ENCODE assay signal across 9 mouse cellular contexts in genomic region chr19:21734112-21734511, GRCm38 (mm10). TPM values are rescaled to one million over a fixed set of nuclear protein-coding genes. Genes with fewer than 3 reads are reported as not detected.
A peak's percentile ranks its signal among the peaks of the same experiment; 100 is the strongest.
DNase-seq lines count a peak whose midpoint lies in the region; ATAC-seq and TF ChIP-seq lines count a peak whose summit lies in the region.
"Had no signal": no experiment of that assay in that cellular context is flagged by ENCODE, and none has a peak within 500 bp of the region (broad histone marks: within the 10 kb centered on the region; RNA-seq: fewer than 3 reads in every experiment).

No protein-coding gene starts in this region.

- H3K27ac ChIP-seq in kidney, adult 2 months (ENCODE audit: insufficient read depth, low read depth, low read length), result no peak overlapping the region
- no peak overlapping the region for H3K27ac ChIP-seq in kidney, embryonic 15.5 days
- no peak overlapping the region for H3K27ac ChIP-seq in MEL (ENCODE audit: control insufficient read depth, low read depth, low read length)
- H3K27ac ChIP-seq in embryonic facial prominence, embryonic 14.5 days (replicated peaks; ENCODE audit: low read depth, low read length), result no peak overlapping the region
- H3K27ac ChIP-seq in thymus, adult 2 months (ENCODE audit: control insufficient read depth, insufficient read depth, low read length), result no peak overlapping the region
- H3K27ac ChIP-seq: heart, embryonic 15.5 days had no signal

- no peak overlapping the region for H3K4me3 ChIP-seq in kidney, adult 2 months (ENCODE audit: insufficient read depth, low read depth, low read length)
- no peak overlapping the region for H3K4me3 ChIP-seq in kidney, embryonic 15.5 days (replicated peaks)
- no peak overlapping the region for H3K4me3 ChIP-seq in MEL (ENCODE audit: control insufficient read depth in 1 of 2, insufficient read depth in 1 of 2, low read depth in 2 of 2, low read length in 2 of 2)
- H3K4me3 ChIP-seq in embryonic facial prominence, embryonic 14.5 days (ENCODE audit: low read depth, low read length), result no peak overlapping the region
- no peak overlapping the region for H3K4me3 ChIP-seq in thymus, adult 2 months (ENCODE audit: control insufficient read depth, insufficient read depth, low read length)
- H3K4me3 ChIP-seq: heart, embryonic 15.5 days had no signal

- H3K36me3 ChIP-seq in kidney, adult 2 months (ENCODE audit: control insufficient read depth, insufficient read depth, low read length), result no peaks in the 10 kb centered on the region
- no peaks in the 10 kb centered on the region for H3K36me3 ChIP-seq in kidney, embryonic 15.5 days
- peaks cover 0 to 25% of the 10 kb centered on the region in 2 experiments; a peak in 2 of 4 replicates for H3K36me3 ChIP-seq in MEL (ENCODE audit: control insufficient read depth in 1 of 2, insufficient read depth in 2 of 2, low read length in 2 of 2)
- no peaks in the 10 kb centered on the region for H3K36me3 ChIP-seq in embryonic facial prominence, embryonic 14.5 days (ENCODE audit: control insufficient read depth, insufficient read depth, low read length)
- H3K36me3 ChIP-seq in thymus, adult 2 months (ENCODE audit: control insufficient read depth, insufficient read depth, low read length), result no peaks in the 10 kb centered on the region
- H3K36me3 ChIP-seq: heart, embryonic 15.5 days had no signal

- H3K27me3 ChIP-seq in kidney, adult 2 months (replicated peaks; ENCODE audit: control insufficient read depth, insufficient read depth, low read length), result no peaks in the 10 kb centered on the region
- H3K27me3 ChIP-seq in kidney, embryonic 15.5 days, result no peaks in the 10 kb centered on the region
- no peaks in the 10 kb centered on the region for H3K27me3 ChIP-seq in MEL (ENCODE audit: control insufficient read depth in 1 of 2, insufficient read depth in 2 of 2, low read length in 2 of 2)
- H3K27me3 ChIP-seq in embryonic facial prominence, embryonic 14.5 days (replicated peaks; ENCODE audit: control insufficient read depth, insufficient read depth, low read length), result no peaks in the 10 kb centered on the region
- H3K27me3 ChIP-seq in thymus, adult 2 months (ENCODE audit: control insufficient read depth, insufficient read depth, low read length), result no peaks in the 10 kb centered on the region
- H3K27me3 ChIP-seq: heart, embryonic 15.5 days had no signal

- H3K9me3 ChIP-seq in kidney, embryonic 15.5 days (replicated peaks), result no peaks in the 10 kb centered on the region
- H3K9me3 ChIP-seq in MEL (replicated peaks; ENCODE audit: insufficient read depth, low read length), result no peaks in the 10 kb centered on the region
- H3K9me3 ChIP-seq in embryonic facial prominence, embryonic 14.5 days (ENCODE audit: control insufficient read depth, low read length), result no peaks in the 10 kb centered on the region
- H3K9me3 ChIP-seq: heart, embryonic 15.5 days had no signal

- ATAC-seq in kidney, embryonic 15.5 days (replicated peaks; ENCODE audit: low FRiP score), result no peak
- ATAC-seq in embryonic facial prominence, embryonic 14.5 days (ENCODE audit: low read depth), result no peak

- peak; percentile 33 for TF ChIP-seq RAD21 in MEL (IDR thresholded peaks at IDR 0.05; ENCODE audit: low read depth, low read length)

- peak; percentile 59 for DNase-seq in kidney, adult 2 months
- DNase-seq in 416B (ENCODE audit: low read depth) (peak; percentile 38), MEL (ENCODE audit: low read depth, low spot score) (peak; percentile 40)
- peak; percentile 53 for DNase-seq in embryonic facial prominence, embryonic 14.5 days (ENCODE audit: low spot score)
- peak; percentile 46 to 72 for DNase-seq in right cerebral cortex, postnatal 10 days (ENCODE audit: low spot score in 2 of 2)
- no peak for DNase-seq in thymus, adult 2 months
- no peak for DNase-seq in ovary, adult 18-20 months (ENCODE audit: low spot score)

- no peak overlapping the region for H3K9ac ChIP-seq in kidney, embryonic 15.5 days
- no peak overlapping the region for H3K9ac ChIP-seq in MEL (ENCODE audit: control insufficient read depth, low read depth, low read length, poor library complexity, severe bottlenecking)
- H3K9ac ChIP-seq in embryonic facial prominence, embryonic 14.5 days (ENCODE audit: low read depth, low read length), result no peak overlapping the region
- H3K9ac ChIP-seq: heart, embryonic 15.5 days had no signal

- H3K4me2 ChIP-seq in kidney, embryonic 15.5 days, result no peak overlapping the region
- H3K4me2 ChIP-seq in embryonic facial prominence, embryonic 14.5 days (ENCODE audit: low read depth, low read length), result no peak overlapping the region
- H3K4me2 ChIP-seq: heart, embryonic 15.5 days had no signal

- no peaks in the 10 kb centered on the region for H3K4me1 ChIP-seq in kidney, adult 2 months (ENCODE audit: control insufficient read depth, insufficient read depth, low read length)
- H3K4me1 ChIP-seq in kidney, embryonic 15.5 days, result no peaks in the 10 kb centered on the region
- H3K4me1 ChIP-seq in MEL (ENCODE audit: control insufficient read depth in 1 of 2, insufficient read depth in 2 of 2, low read length in 2 of 2), result peaks cover 2 to 19% of the 10 kb centered on the region in 2 experiments; a peak in 3 of 4 replicates
- 0 out of 2 replicates have a peak, but pooled peaks cover 8% of the 10 kb centered on the region for H3K4me1 ChIP-seq in embryonic facial prominence, embryonic 14.5 days (ENCODE audit: control insufficient read depth, insufficient read depth, low read length)
- H3K4me1 ChIP-seq in thymus, adult 2 months (replicated peaks; ENCODE audit: control insufficient read depth, insufficient read depth, low read length), result peaks cover 5% of the 10 kb centered on the region; the same call in 1 of the 2 replicates

- TF ChIP-seq EP300 in MEL (IDR thresholded peaks at IDR 0.05; ENCODE audit: low read depth in 1 of 2, low read length in 2 of 2), result no peak

- TF ChIP-seq CTCF in kidney, adult 2 months (conservative IDR thresholded peaks at IDR 0.05; ENCODE audit: insufficient read depth, insufficient read length, low read depth, low read length), result peak; percentile 32; the same call in 1 of the 2 replicates
- TF ChIP-seq CTCF in MEL (IDR thresholded peaks at IDR 0.05 in 2 of 3, conservative IDR thresholded peaks at IDR 0.05 in 1 of 3; ENCODE audit: control insufficient read depth in 1 of 3, insufficient read depth in 1 of 3, low read depth in 2 of 3, low read length in 3 of 3, poor library complexity in 1 of 3, severe bottlenecking in 1 of 3), result peak in 2 of 3 experiments; percentile 32 to 59; a peak in 4 of 6 replicates
- no peak for TF ChIP-seq CTCF in thymus, adult 2 months (IDR thresholded peaks at IDR 0.05; ENCODE audit: borderline replicate concordance, control insufficient read depth, extremely low read depth, insufficient read depth, low read length, poor library complexity)

- WGBS in kidney, adult 2 months, result 39% methylated on average over 5 of the region's 5 CpGs
- WGBS in kidney, embryonic 15.5 days, result 43% methylated on average over 5 of the region's 5 CpGs
- 45% methylated on average over 5 of the region's 5 CpGs for WGBS in embryonic facial prominence, embryonic 14.5 days
- 83% methylated on average over 5 of the region's 5 CpGs for WGBS in thymus, adult 2 months

- no peak for TF ChIP-seq POLR2A in kidney, adult 2 months (IDR thresholded peaks at IDR 0.05; ENCODE audit: low read depth, low read length)
- no peak for TF ChIP-seq POLR2A in MEL (IDR thresholded peaks at IDR 0.05; ENCODE audit: control insufficient read depth in 1 of 2, insufficient read depth in 1 of 2, low read depth in 1 of 2, low read length in 2 of 2, poor library complexity in 1 of 2)
- TF ChIP-seq POLR2A in thymus, adult 2 months (IDR thresholded peaks at IDR 0.05; ENCODE audit: control insufficient read depth, extremely low read depth, insufficient read depth, low read length, poor library complexity), result no peak

- H3K79me2 ChIP-seq in MEL (ENCODE audit: control insufficient read depth, insufficient read depth, low read length, poor library complexity), result no peaks in the 10 kb centered on the region

TF ChIP-seq in MEL, 35 proteins besides CTCF, POLR2A, EP300 and RAD21:
- TF ChIP-seq MAZ (IDR thresholded peaks at IDR 0.05; ENCODE audit: low read depth, low read length), result no peak
- 0 out of 2 replicates have a peak, but pooled peaks have one; percentile 20 for TF ChIP-seq ZC3H11A (IDR thresholded peaks at IDR 0.05; ENCODE audit: low read depth, low read length)
- TF ChIP-seq SMC3 (IDR thresholded peaks at IDR 0.05; ENCODE audit: low read depth, low read length), result peak; percentile 59

RNA-seq across cellular contexts. Expression of gene Cemip2, which starts 44.0 kb away (rescaled TPM):
- polyA plus RNA-seq in kidney, adult 2 months (2012; rRNA removed), result 6.7 and 6.9 TPM in 2 replicates
- 23.8 and 24.5 TPM in 2 replicates for polyA plus RNA-seq in kidney, embryonic 15.5 days (2015; fragmentation: Nextera tagmentation; extraction: Ambion mirVana)
- total RNA-seq in MEL (2012; rRNA removed), result 5.9 and 8.2 TPM in 2 replicates
- 1 to 10 TPM in 1 of 2 experiments, not detected in 1; 5.0 TPM for polyA plus RNA-seq in MEL (2012; ENCODE audit: insufficient read depth in 1 of 2, insufficient read length in 2 of 2, low read depth in 1 of 2, low replicate concordance in 2 of 2, missing spikeins in 1 of 2)
- polyA plus RNA-seq in embryonic facial prominence, embryonic 14.5 days (2014; fragmentation: Nextera tagmentation; extraction: Ambion mirVana), result 33.8 and 34.7 TPM in 2 replicates
- 3.1 TPM in 2 replicates for polyA plus RNA-seq in thymus, adult 2 months (2012; rRNA removed)

Comparison
In these comparisons a context has a peak if more than half of its experiments do, and no peak if none do; other contexts are left out.
1. DNase-seq: peak in kidney, adult 2 months (single experiment), 416B (single experiment), MEL (single experiment), embryonic facial prominence, embryonic 14.5 days (single experiment) and right cerebral cortex, postnatal 10 days (2 of 2); none in thymus, adult 2 months (single experiment) and ovary, adult 18-20 months (single experiment).